Mouse (Mus musculus) liver, embryonic 14 days (tissue): Measurements from ENCODE around the gene Whamm. TPM values are rescaled to one million over a fixed set of nuclear protein-coding genes. Genes with fewer than 3 reads are reported as not detected.

ENCODE experiments used
- polyA plus RNA-seq: library from polyadenylated mRNA; depleted of rRNA; stranded (reverse); fragments of >200 nt; gene quantifications from 2 replicates; pipeline ENCODE4 v1.2.3, GENCODE M21; 2012; rRNA removed

Gene Whamm
- polyA plus RNA-seq = 6.4 and 6.8 TPM in 2 replicates

GRCm38 (mm10) chr7:81571108-81571940 lies at the start of gene Whamm:
Whamm (plus strand) TSS chr7:81571266.

DNA sequence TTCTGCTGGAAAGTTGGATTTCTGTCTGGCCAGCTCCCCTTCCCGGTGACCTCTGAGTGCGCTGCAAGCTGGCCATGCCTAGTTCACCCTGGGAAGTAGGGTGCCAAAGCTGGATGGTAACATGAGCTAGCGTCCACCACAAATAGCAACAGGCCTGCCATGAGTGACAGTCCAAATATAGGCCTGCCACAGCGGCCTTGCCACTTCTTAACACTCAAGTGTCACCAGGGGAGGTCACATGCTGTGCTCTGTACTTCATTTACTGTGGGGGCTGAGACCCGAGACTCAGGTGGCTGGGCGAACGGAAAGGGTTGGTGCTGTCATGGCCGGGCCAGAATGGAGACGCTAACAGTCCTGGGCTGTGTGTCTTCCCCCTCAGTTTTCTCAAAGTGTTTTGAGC lies 4.2 kb upstream of the Whamm start, which contains the start of gene Fsd2:
Gene Fsd2, minus strand, starts transcription at position 53 of the 400 bp plus-strand sequence.

Other genes with a start within 250 kb of the Whamm start
- 1,499 and 1,620 TPM in 2 replicates for gene Rps17, start 226.0 kb upstream of the Whamm start, polyA plus RNA-seq
- gene Cpeb1, start 115.8 kb upstream of the Whamm start, polyA plus RNA-seq = 0.05 and 0.07 TPM in 2 replicates
- gene Ap3b2, start 77.3 kb upstream of the Whamm start, polyA plus RNA-seq = 0.06 and 0.14 TPM in 2 replicates
- 0.09 TPM in 1 of 2 replicates, not detected in the other for gene BC048679, start 73.0 kb upstream of the Whamm start, polyA plus RNA-seq
- gene Fsd2, start 4.3 kb upstream of the Whamm start, polyA plus RNA-seq = 0.08 and 0.09 TPM in 2 replicates
- gene Homer2, start 136.3 kb downstream of the Whamm start, polyA plus RNA-seq = 2.5 and 2.9 TPM in 2 replicates
- 24.5 and 28.7 TPM in 2 replicates for gene Ramac, start 191.7 kb downstream of the Whamm start, polyA plus RNA-seq
- 21.0 and 21.2 TPM in 2 replicates for gene 3110040N11Rik, start 218.2 kb downstream of the Whamm start, polyA plus RNA-seq